Mouse (Mus musculus) limb, embryonic 15.5 days (tissue): ENCODE measurements around the gene Gdf9. TPM values are rescaled to one million over a fixed set of nuclear protein-coding genes. Genes with fewer than 3 reads are reported as not detected.

Experiments
- ATAC-seq: fragments of 200-750 bp; cut with Nextera tagmentation; 2 replicates; pipeline ENCODE4 v1.8.0; 2017; ENCODE audit warnings: low read depth, moderate TSS enrichment; ENCODE audit not compliant: insufficient number of reproducible peaks, low FRiP score, low TSS enrichment
- H3K27ac ChIP-seq: fragments of 300-500 bp; sonication (generic); 2 replicates; pipeline ENCODE4 v1.5.1; 2015; ENCODE audit warnings: moderate library complexity, mild to moderate bottlenecking, inconsistent platforms
- H3K27me3 ChIP-seq: fragments of 300-500 bp; sonication (generic); 2 replicates; pipeline ENCODE4 v1.6.1; 2015; ENCODE audit warnings: inconsistent platforms
- H3K36me3 ChIP-seq: fragments of 300-500 bp; sonication (generic); 2 replicates; pipeline ENCODE4 v1.6.1; 2015; ENCODE audit warnings: inconsistent platforms
- H3K4me1 ChIP-seq: fragments of 300-500 bp; sonication (generic); 2 replicates; pipeline ENCODE4 v1.6.1; 2015; ENCODE audit warnings: inconsistent platforms
- H3K4me2 ChIP-seq: fragments of 300-500 bp; sonication (generic); 2 replicates; pipeline ENCODE4 v1.6.1; 2015; ENCODE audit warnings: mild to moderate bottlenecking, inconsistent platforms
- H3K4me3 ChIP-seq: fragments of 300-500 bp; sonication (generic); 2 replicates; pipeline ENCODE4 v1.5.1; 2015; ENCODE audit warnings: mild to moderate bottlenecking, inconsistent platforms
- H3K9ac ChIP-seq: fragments of 300-500 bp; sonication (generic); 2 replicates; pipeline ENCODE4 v1.6.1; 2015; ENCODE audit warnings: inconsistent platforms
- H3K9me3 ChIP-seq: fragments of 300-500 bp; sonication (generic); 2 replicates; pipeline ENCODE4 v1.6.1; 2016; ENCODE audit warnings: inconsistent platforms
- WGBS: fragments of 180-500 bp; shearing (Covaris S2); methylation state at CpG from one replicate; pipeline ENCODE4 v1.1.7; 2015; 5-methylcytosine and 5-hydroxymethylcytosine counted together
- polyA plus RNA-seq: library from polyadenylated mRNA; unstranded; fragments of >200 nt; fragmentation: Nextera tagmentation; extraction: Ambion mirVana; gene quantifications from 2 replicates; pipeline ENCODE4 v1.2.1, GENCODE M21; 2015

The Gdf9 gene
- polyA plus RNA-seq, 1 experiment from 2014 or later, result 2.6 TPM

DNA sequence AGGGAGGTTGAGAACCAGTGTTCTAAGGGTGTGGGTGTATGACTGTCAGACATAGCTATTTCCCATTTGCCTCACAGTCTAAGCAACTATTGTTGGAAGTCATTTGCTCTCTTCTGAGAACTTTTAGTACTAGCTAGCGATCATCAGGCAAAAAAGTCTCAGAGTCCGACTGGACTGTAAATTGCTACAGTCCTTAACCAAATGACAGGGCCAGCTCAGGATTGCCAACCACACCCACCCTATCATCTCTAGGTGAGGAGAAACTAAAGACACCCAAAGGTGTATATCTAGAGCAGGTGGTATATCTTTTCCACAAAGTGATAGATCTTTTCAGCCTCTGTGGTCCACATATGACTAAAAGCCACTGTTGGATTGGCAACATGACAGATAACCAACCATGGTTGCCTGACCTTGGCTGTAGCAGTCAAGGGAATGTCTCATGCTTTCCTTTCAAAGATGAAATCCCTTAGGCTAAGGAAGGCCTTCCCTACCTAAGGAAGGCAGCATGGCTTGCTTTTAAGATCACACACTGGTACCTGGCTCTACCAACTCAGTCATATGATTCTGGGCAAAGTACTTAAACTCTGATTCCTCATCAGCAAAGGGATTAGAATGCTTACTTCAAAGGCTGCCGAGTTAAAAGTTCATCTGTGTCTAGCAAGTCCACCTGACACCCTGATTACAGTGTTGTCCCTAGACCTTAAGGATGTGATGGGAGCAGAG, 2.7 kb upstream of the Gdf9 start:
- no peaks in the 10 kb centered on the region for H3K27me3 ChIP-seq
- WGBS, result 87% methylated on average over 3 of the region's 3 CpGs

DNA sequence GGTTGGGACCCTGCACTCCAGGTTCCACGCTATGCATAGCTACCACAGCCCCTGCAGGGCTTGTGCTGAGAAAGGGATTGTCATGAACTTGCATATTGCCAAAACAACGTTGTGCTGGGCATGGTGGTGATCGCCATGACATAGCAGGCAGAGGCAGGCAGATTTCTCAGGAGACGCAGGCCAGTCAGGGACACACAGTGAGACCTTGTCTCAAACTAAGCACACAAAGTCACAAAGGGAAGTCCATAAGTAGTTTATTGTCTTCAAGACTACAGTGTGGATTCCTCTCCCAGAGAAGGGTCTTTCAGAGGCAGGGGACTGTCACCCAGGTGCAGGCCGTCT, 2.1 kb upstream of the Gdf9 start:
- WGBS, result 93% methylated on average over 5 of the region's 5 CpGs

More for the DNA sequence above, 2.7 kb upstream of the Gdf9 start:
- Histone ChIP-seq H3K4me1 (peaks cover 20% of the 10 kb centered on the region), H3K4me3 (no peak overlapping the region), H3K9ac (no peak overlapping the region), H3K9me3 (no peaks in the 10 kb centered on the region), H3K4me2 (no peak overlapping the region), H3K36me3 (peaks cover 9% of the 10 kb centered on the region), H3K27ac (no peak overlapping the region)
- ATAC-seq, result no peak

DNA sequence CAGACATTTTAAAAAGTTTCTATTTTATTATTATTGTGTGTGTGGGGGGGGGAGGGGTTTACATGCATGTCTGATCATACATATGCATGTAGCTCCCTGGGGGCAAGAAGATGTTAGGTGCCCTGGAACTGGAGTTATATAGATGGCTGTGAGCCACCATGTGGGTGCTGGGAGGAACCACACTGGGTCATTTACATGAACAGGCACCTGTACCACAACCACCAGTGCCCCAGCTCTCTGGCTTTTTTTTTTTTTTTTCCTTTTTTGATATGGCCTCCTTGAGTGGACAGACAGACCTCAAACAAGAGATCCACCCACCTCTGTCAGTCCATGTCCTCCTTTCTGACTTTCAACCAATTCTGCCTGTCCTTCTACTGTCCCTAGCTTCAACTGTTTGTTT, 1.6 kb upstream of the Gdf9 start:
- no peaks in the 10 kb centered on the region for H3K27me3 ChIP-seq
- no peak for ATAC-seq
- H3K9ac ChIP-seq, result no peak overlapping the region
- peak overlapping the region; percentile 89; the same call in 1 of the 2 replicates for H3K4me3 ChIP-seq
- H3K4me1 ChIP-seq, result peaks cover 20% of the 10 kb centered on the region
- peaks cover 9% of the 10 kb centered on the region for H3K36me3 ChIP-seq
- H3K9me3 ChIP-seq, result no peaks in the 10 kb centered on the region
- no peak overlapping the region for H3K27ac ChIP-seq
- H3K4me2 ChIP-seq, result 0 out of 2 replicates have a peak overlapping the region, but pooled peaks have one; percentile 84

More for the DNA sequence above, 2.1 kb upstream of the Gdf9 start:
- ATAC-seq, result no peak
- Histone ChIP-seq H3K9ac (no peak overlapping the region), H3K4me2 (no peak overlapping the region), H3K4me3 (no peak overlapping the region), H3K9me3 (no peaks in the 10 kb centered on the region), H3K36me3 (peaks cover 9% of the 10 kb centered on the region), H3K4me1 (peaks cover 20% of the 10 kb centered on the region), H3K27ac (no peak overlapping the region), H3K27me3 (no peaks in the 10 kb centered on the region)

DNA sequence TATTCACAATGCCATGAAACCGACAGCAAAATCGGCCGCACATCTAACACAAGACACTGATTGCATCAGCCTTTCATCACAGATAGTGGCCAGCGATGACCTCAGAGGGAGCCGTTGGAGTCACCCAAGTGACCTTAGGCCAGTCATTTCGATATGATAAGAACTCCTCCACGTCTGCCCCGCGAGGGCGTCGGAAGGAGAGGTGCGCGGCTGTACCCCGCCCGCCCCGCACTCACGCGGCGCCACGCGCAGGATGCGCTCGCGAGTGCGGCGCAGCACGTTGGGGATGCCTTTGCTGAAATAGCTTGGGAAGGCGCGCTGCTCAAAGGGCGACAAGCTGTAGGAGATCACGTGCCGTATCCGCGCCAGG, 538 bp upstream of the Gdf9 start:
- Histone ChIP-seq H3K27ac (peak overlapping the region; percentile 75), H3K4me2 (peak overlapping the region; percentile 84)
- peak; percentile 32; the same call in 1 of the 2 replicates for ATAC-seq

DNA sequence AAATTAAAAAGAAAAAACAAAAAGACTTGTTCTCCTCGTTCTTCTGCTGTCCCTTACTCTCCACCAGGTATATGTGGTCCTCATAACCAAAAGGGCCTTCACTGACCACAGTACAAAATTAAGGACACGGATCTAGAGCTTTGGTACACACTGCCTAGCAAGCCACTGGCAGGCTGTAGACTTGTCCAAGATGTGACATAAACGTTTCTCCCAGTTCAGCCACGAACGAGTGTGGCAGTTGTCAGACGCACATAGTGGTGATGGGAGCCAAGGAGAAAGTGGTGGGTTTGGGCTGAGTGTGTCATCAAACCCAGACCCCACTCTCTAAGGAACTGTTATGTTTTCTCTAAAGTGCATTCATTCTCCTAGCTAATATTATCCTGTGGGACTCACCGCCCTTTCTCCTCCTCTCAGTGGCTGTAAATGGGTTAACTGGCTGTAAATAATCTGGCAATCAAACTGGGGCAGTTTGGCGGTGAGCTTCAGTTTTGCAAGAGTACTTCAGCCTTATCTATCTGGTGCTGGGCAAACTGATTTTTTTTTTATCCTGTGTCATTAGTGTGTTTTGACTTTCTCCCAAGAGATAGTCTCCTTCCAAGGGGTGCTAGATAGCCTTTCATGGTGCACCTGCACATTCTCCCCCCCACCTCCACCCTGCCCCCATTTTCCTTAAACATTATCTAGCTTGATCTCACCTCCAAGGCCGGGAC, 679 bp downstream of the Gdf9 start:
- peak; percentile 3; the same call in 1 of the 2 replicates for ATAC-seq
- peaks cover 9% of the 10 kb centered on the region for H3K36me3 ChIP-seq
- peak overlapping the region; percentile 62 for H3K4me2 ChIP-seq
- H3K4me1 ChIP-seq, result peaks cover 20% of the 10 kb centered on the region
- H3K9me3 ChIP-seq, result no peaks in the 10 kb centered on the region
- H3K4me3 ChIP-seq, result peak overlapping the region; percentile 89
- 12% methylated on average over 9 of the region's 9 CpGs for WGBS
- no peaks in the 10 kb centered on the region for H3K27me3 ChIP-seq
- H3K27ac ChIP-seq, result peak overlapping the region; percentile 75
- H3K9ac ChIP-seq, result no peak overlapping the region; the same call in 1 of the 2 replicates

More for the DNA sequence above, 538 bp upstream of the Gdf9 start:
- Histone ChIP-seq H3K9me3 (no peaks in the 10 kb centered on the region), H3K4me1 (peaks cover 20% of the 10 kb centered on the region), H3K4me3 (peak overlapping the region; percentile 89), H3K9ac (peak overlapping the region; percentile 70), H3K36me3 (peaks cover 9% of the 10 kb centered on the region), H3K27me3 (no peaks in the 10 kb centered on the region)
- under 1% methylated on average over 34 of the region's 34 CpGs for WGBS

DNA sequence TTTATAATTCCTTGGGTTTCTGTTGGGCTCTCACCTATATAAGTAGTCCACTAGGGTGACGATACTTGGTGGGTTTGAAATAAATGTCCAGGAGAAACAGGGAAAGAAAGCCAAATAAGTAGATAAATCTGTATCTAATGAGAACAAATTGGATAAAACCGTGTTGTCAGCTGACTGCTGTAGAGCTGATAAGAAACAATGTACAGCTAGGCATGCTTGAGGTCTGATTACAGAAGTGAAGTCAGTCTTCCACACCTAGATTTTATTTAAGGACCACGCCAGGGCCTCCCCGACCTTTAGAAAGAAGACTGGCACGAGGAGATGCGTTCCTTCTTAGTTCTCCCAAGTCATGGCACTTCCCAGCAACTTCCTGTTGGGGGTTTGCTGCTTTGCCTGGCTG, 2.2 kb downstream of the Gdf9 start:
- H3K27me3 ChIP-seq, result no peaks in the 10 kb centered on the region
- peaks cover 20% of the 10 kb centered on the region for H3K4me1 ChIP-seq
- no peak overlapping the region for H3K9ac ChIP-seq
- H3K4me2 ChIP-seq, result no peak overlapping the region
- 58% methylated on average over 6 of the region's 6 CpGs for WGBS
- peaks cover 8% of the 10 kb centered on the region for H3K36me3 ChIP-seq
- H3K9me3 ChIP-seq, result no peaks in the 10 kb centered on the region
- no peak overlapping the region for H3K4me3 ChIP-seq
- H3K27ac ChIP-seq, result no peak overlapping the region
- ATAC-seq, result no peak

DNA sequence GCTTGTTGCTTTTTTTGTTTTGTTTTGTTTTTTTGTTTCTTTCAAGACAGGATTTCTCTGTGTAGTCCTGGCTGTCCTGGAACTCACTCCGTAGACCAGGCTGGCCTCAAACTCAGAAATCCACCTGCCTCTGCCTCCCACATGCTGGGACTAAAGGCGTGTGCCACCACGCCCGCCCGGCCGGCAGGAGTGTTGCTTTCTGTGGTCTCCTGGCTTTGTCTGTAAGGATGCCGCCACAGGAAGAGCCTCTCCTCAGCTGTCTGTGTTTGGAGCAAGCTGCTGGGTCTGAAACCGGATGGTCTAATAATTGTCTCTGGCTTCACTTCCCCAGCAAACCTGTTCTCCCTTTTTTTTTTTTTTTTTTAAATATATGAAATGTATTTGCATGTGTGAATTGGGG, 4.7 kb downstream of the Gdf9 start:
- Histone ChIP-seq H3K27me3 (no peaks in the 10 kb centered on the region), H3K9me3 (no peaks in the 10 kb centered on the region), H3K4me1 (peaks cover 9% of the 10 kb centered on the region), H3K36me3 (no peaks in the 10 kb centered on the region), H3K9ac (no peak overlapping the region), H3K4me2 (no peak overlapping the region), H3K27ac (no peak overlapping the region), H3K4me3 (no peak overlapping the region)
- ATAC-seq, result no peak
- 81% methylated on average over 8 of the region's 8 CpGs for WGBS

DNA sequence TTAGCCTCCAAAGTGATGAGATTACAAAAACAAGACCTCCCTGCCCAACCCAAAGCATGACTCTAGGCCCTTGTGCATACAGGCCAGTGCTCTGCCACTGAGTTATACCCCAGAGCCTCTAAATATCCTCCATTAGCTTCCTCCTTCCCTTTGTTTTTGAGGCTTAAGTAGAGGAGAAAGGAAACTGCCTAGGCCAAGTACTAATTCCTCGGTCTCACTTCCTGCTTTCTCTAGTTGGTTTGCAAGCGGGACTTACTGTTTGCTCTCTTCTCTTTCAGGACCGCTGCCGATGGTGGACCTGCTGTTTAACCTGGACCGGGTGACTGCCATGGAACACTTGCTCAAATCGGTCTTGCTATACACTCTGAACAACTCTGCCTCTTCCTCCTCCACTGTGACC, 5.5 kb downstream of the Gdf9 start:
- H3K4me2 ChIP-seq, result no peak overlapping the region
- H3K9ac ChIP-seq, result no peak overlapping the region
- peaks cover 5% of the 10 kb centered on the region for H3K4me1 ChIP-seq
- H3K4me3 ChIP-seq, result no peak overlapping the region
- H3K27me3 ChIP-seq, result no peaks in the 10 kb centered on the region
- H3K9me3 ChIP-seq, result no peaks in the 10 kb centered on the region
- no peak for ATAC-seq
- 89% methylated on average over 6 of the region's 6 CpGs for WGBS
- no peaks in the 10 kb centered on the region for H3K36me3 ChIP-seq
- H3K27ac ChIP-seq, result no peak overlapping the region

DNA sequence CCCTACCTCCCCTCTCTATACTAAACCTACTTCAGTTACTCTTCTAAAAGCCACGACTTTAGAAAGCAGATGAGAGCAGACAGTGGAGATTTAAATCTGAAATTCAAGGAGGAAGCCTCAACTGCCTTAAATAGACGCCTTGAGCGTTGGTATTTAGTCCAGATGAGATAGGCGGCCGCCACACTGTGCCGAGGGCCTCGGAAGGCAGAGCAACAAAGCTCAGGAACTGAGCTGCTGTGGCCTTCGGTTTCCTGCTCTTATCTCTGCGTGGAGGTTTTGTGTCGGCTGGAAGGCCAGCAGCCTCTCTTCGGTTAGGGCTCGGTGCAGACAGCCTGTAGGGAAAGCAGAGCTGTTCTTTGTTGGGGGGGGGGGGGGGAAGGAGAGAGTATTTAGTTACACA, 11.1 kb downstream of the Gdf9 start:
- Histone ChIP-seq H3K4me2 (no peak overlapping the region), H3K27ac (no peak overlapping the region), H3K4me3 (no peak overlapping the region), H3K36me3 (no peaks in the 10 kb centered on the region), H3K4me1 (no peaks in the 10 kb centered on the region), H3K9ac (no peak overlapping the region), H3K27me3 (no peaks in the 10 kb centered on the region), H3K9me3 (no peaks in the 10 kb centered on the region)
- WGBS, result 36% methylated on average over 12 of the region's 12 CpGs
- ATAC-seq, result no peak

DNA sequence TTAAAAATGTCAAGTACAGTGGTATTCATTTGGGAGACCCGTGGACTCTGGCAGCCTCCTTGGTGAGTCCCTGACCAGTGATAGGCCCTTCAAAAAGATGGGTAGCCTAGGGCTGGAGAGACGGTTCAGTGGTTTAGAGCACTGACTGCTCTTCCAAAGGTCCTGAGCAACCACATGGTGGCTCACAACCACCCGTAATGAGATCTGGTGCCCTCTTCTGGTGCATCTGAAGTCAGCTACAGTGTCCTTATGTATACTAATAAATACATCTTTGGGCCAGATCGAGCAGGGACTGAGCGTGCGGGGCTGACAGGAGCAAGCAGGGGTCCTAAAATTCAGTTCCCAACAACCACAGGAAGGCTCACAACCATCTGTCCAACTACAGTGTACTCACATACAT, 13.0 kb downstream of the Gdf9 start:
- H3K36me3 ChIP-seq, result no peaks in the 10 kb centered on the region
- no peaks in the 10 kb centered on the region for H3K9me3 ChIP-seq
- no peak overlapping the region for H3K4me2 ChIP-seq
- H3K27ac ChIP-seq, result no peak overlapping the region
- 38% methylated on average over 6 of the region's 6 CpGs for WGBS
- ATAC-seq, result no peak
- H3K4me1 ChIP-seq, result no peaks in the 10 kb centered on the region
- no peaks in the 10 kb centered on the region for H3K27me3 ChIP-seq
- H3K4me3 ChIP-seq, result no peak overlapping the region
- H3K9ac ChIP-seq, result no peak overlapping the region

DNA sequence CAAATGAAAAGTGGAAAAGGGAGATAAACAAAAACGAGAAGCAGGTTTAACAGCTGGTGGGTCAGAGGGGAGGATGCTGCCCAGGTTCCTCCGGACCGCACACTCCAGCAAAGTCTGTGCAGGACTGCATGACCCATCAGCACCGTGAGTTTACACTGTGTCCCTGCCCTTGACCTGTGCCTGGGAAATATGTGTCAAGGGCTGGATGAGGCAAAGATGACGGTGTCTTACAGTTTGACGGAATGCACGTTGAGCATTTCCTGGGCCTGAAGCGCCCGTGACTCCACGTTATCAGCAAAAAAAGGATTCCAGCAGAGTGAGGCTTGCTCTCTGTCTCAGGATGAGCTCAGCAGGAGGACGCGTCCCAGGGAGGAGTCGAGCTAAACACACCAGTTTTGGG, 14.7 kb downstream of the Gdf9 start:
- ATAC-seq, result no peak
- H3K9ac ChIP-seq, result no peak overlapping the region
- no peaks in the 10 kb centered on the region for H3K4me1 ChIP-seq
- H3K4me2 ChIP-seq, result no peak overlapping the region
- no peaks in the 10 kb centered on the region for H3K36me3 ChIP-seq
- no peak overlapping the region for H3K27ac ChIP-seq
- H3K27me3 ChIP-seq, result no peaks in the 10 kb centered on the region
- 70% methylated on average over 13 of the region's 13 CpGs for WGBS
- no peaks in the 10 kb centered on the region for H3K9me3 ChIP-seq
- H3K4me3 ChIP-seq, result no peak overlapping the region

DNA sequence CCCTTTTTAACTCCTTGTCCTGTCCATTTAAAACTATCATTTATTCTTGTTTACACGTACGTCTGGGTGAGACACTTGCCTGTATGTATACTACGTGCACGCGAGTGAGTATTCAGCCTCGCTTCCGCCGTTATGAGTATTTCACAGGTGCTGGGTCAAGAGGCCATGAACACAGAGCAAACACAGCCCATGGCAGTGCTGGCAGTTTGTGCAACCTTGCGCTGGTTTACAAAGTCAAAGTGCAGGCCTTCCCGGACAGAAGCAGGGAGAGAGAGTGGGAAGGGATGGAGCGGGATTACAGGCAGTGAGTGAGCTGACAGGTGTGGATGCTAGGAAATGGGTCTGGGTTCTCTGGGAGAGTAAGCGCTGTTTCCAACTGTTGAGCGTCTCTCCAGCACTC, 15.4 kb downstream of the Gdf9 start:
- WGBS, result 87% methylated on average over 13 of the region's 13 CpGs
- no peaks in the 10 kb centered on the region for H3K36me3 ChIP-seq

More for the DNA sequence above, 15.4 kb downstream of the Gdf9 start:
- H3K4me1 ChIP-seq, result no peaks in the 10 kb centered on the region
- H3K4me2 ChIP-seq, result no peak overlapping the region
- no peak for ATAC-seq
- no peak overlapping the region for H3K27ac ChIP-seq
- no peak overlapping the region for H3K4me3 ChIP-seq
- H3K9me3 ChIP-seq, result no peaks in the 10 kb centered on the region
- H3K9ac ChIP-seq, result no peak overlapping the region
- no peaks in the 10 kb centered on the region for H3K27me3 ChIP-seq
